Mouse (Mus musculus): ENCODE data around the gene Atf6. TPM values are rescaled to one million over a fixed set of nuclear protein-coding genes. Genes with fewer than 3 reads are reported as not detected.
A peak's percentile ranks its signal among the peaks of the same experiment; 100 is the strongest.

Atf6 gene
- total and polyA plus RNA-seq, 3 experiments, result 33.8 to 47.0 (median 35.3) TPM

DNA sequence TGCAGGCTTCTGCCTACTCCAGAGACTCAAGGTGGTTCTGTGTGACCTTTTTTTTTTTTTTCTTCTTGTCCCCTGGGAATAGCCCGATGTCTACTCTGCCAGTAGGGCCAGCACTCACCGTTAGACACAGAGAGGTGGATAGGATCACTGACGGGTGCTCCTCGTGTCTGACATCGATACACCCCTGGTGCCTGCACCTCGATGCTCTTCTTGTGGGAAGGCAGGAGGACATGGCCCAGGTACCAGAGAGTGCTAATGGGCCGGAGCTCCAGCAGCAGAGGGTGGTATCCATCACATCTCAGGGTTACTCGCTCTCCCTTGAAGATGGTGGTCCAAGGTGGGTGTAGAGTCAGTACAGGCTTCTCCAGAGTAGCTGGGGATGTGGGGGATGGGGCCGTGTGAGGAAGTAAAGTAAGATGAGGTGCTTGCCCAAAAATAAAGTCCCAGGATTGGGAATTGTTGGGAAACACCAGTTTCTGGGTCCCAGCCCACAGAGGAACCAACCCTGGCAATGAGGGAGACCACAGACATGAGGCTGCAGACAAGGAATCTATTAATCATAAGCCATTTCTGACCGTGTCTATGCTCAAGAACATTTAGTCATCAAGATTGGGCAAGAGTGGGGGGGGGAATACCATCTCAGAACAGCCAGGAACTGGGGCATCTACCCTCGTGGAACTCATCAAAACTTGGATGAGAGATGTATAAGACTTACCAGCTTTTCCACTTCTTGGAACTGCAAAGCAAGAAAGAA lies 44.5 kb upstream of the Atf6 start:
- no peak for DNase-seq (ENCODE audit: extremely low read depth)
- Histone ChIP-seq H3K9ac (ENCODE audit: insufficient read depth, low read depth) (no peak overlapping the region), H3K9me3 (replicated peaks; ENCODE audit: low read length) (peaks cover 16% of the 10 kb centered on the region), H3K27ac (ENCODE audit: insufficient read depth, low read depth) (no peak overlapping the region), H3K4me3 (replicated peaks in 1 of 3; ENCODE audit: low read depth in 2 of 3, low read length in 2 of 3, poor library complexity in 1 of 3) (no peak overlapping the region), H3K4me1 (ENCODE audit: control insufficient read depth in 1 of 2, insufficient read depth in 2 of 2) (0 out of 4 replicates have a peak, but pooled peaks cover 0 to 3% of the 10 kb centered on the region in 2 experiments), H3K4me2 (ENCODE audit: insufficient read depth, low read depth, poor library complexity, severe bottlenecking) (no peak overlapping the region), H3K79me2 (replicated peaks; ENCODE audit: control insufficient read depth, extremely low read depth, insufficient read depth, poor library complexity, severe bottlenecking) (no peaks in the 10 kb centered on the region), H3K36me3 (replicated peaks in 1 of 2; ENCODE audit: control insufficient read depth in 1 of 2, insufficient read depth in 1 of 2, low read length in 1 of 2) (peaks cover 0 to 12% of the 10 kb centered on the region in 2 experiments), H3K27me3 (replicated peaks) (no peaks in the 10 kb centered on the region)
- dilution Hi-C loops (cut with MboI; ENCODE audit: extremely low pct_ligation_motif_present, extremely low pct_unique_long_range_greater_than_20kb, low sequenced_read_pairs), result no loop called here
- TF ChIP-seq ELF1 (IDR thresholded peaks at IDR 0.05; ENCODE audit: low read depth, low read length) (no peak), SIN3A (IDR thresholded peaks at IDR 0.05; ENCODE audit: low read length) (no peak), ZNF384 (IDR thresholded peaks at IDR 0.05; ENCODE audit: low read depth, low read length) (peak; percentile 48)
- in situ Hi-C loops (cut with MboI; ENCODE audit: low pct_ligation_motif_present, low pct_unique_long_range_greater_than_20kb, low sequenced_read_pairs), result loop anchor here (5.0 kb wide), 1 partner anchor 70 kb away; no protein-coding TSS in a partner anchor

GRCm38 (mm10) chr1:170908341-170908740 lies 40.8 kb upstream of the Atf6 start:
- H3K4me3 ChIP-seq (replicated peaks in 1 of 3; ENCODE audit: low read depth in 2 of 3, low read length in 2 of 3, poor library complexity in 1 of 3), result no peak overlapping the region
- dilution Hi-C loops (cut with MboI; ENCODE audit: extremely low pct_ligation_motif_present, extremely low pct_unique_long_range_greater_than_20kb, low sequenced_read_pairs), result no loop called here

GRCm38 (mm10) chr1:170907456-170908191 lies 40.1 kb upstream of the Atf6 start:
- Histone ChIP-seq H3K36me3 (replicated peaks in 1 of 2; ENCODE audit: control insufficient read depth in 1 of 2, insufficient read depth in 1 of 2, low read length in 1 of 2) (peaks cover 0 to 3% of the 10 kb centered on the region in 2 experiments), H3K9ac (ENCODE audit: insufficient read depth, low read depth) (no peak overlapping the region), H3K4me3 (replicated peaks in 1 of 3; ENCODE audit: low read depth in 2 of 3, low read length in 2 of 3, poor library complexity in 1 of 3) (no peak overlapping the region), H3K4me1 (ENCODE audit: control insufficient read depth in 1 of 2, insufficient read depth in 2 of 2) (peaks cover 0 to 12% of the 10 kb centered on the region in 2 experiments; a peak in 2 of 4 replicates), H3K9me3 (replicated peaks; ENCODE audit: low read length) (peaks cover 17% of the 10 kb centered on the region), H3K79me2 (replicated peaks; ENCODE audit: control insufficient read depth, extremely low read depth, insufficient read depth, poor library complexity, severe bottlenecking) (no peaks in the 10 kb centered on the region), H3K27ac (ENCODE audit: insufficient read depth, low read depth) (no peak overlapping the region), H3K4me2 (ENCODE audit: insufficient read depth, low read depth, poor library complexity, severe bottlenecking) (no peak overlapping the region), H3K27me3 (replicated peaks) (no peaks in the 10 kb centered on the region)
- in situ Hi-C loops (cut with MboI; ENCODE audit: low pct_ligation_motif_present, low pct_unique_long_range_greater_than_20kb, low sequenced_read_pairs) (no loop called here), dilution Hi-C loops (cut with MboI; ENCODE audit: extremely low pct_ligation_motif_present, extremely low pct_unique_long_range_greater_than_20kb, low sequenced_read_pairs) (no loop called here)
- no peak for TF ChIP-seq POLR2A (IDR thresholded peaks at IDR 0.05; ENCODE audit: low read depth, low read length)
- TF ChIP-seq HCFC1 (IDR thresholded peaks at IDR 0.05; ENCODE audit: low read depth, low read length), result no peak
- no peak for DNase-seq (ENCODE audit: extremely low read depth)

More at GRCm38 (mm10) chr1:170908341-170908740, 40.8 kb upstream of the Atf6 start:
- in situ Hi-C loops (cut with MboI; ENCODE audit: low pct_ligation_motif_present, low pct_unique_long_range_greater_than_20kb, low sequenced_read_pairs), result no loop called here
- no peak for TF ChIP-seq TBP (conservative IDR thresholded peaks at IDR 0.05; ENCODE audit: low read depth, low read length)
- no peak for TF ChIP-seq USF2 (conservative IDR thresholded peaks at IDR 0.05; ENCODE audit: low read depth, low read length)
- no peak for TF ChIP-seq MAZ (IDR thresholded peaks at IDR 0.05; ENCODE audit: low read depth, low read length)
- no peak for TF ChIP-seq EP300 (IDR thresholded peaks at IDR 0.05; ENCODE audit: low read length)
- no peak for TF ChIP-seq JUND (conservative IDR thresholded peaks at IDR 0.05; ENCODE audit: low read depth, low read length)
- no peak for TF ChIP-seq MYC (IDR thresholded peaks at IDR 0.05; ENCODE audit: low read depth, low read length)
- no peak for TF ChIP-seq NRF1 (IDR thresholded peaks at IDR 0.05; ENCODE audit: low read depth, low read length)
- no peak for TF ChIP-seq TCF12 (IDR thresholded peaks at IDR 0.05; ENCODE audit: low read depth, low read length)
- TF ChIP-seq PAX5 (IDR thresholded peaks at IDR 0.05; ENCODE audit: low read length), result no peak
- TF ChIP-seq RCOR1 (conservative IDR thresholded peaks at IDR 0.05; ENCODE audit: low read depth, low read length), result no peak
- Histone ChIP-seq H3K27me3 (replicated peaks) (no peaks in the 10 kb centered on the region), H3K9ac (ENCODE audit: insufficient read depth, low read depth) (no peak overlapping the region), H3K4me2 (ENCODE audit: insufficient read depth, low read depth, poor library complexity, severe bottlenecking) (no peak overlapping the region), H3K4me1 (ENCODE audit: control insufficient read depth in 1 of 2, insufficient read depth in 2 of 2) (peaks cover 0 to 5% of the 10 kb centered on the region in 2 experiments; a peak in 2 of 4 replicates), H3K9me3 (replicated peaks; ENCODE audit: low read length) (peaks cover 17% of the 10 kb centered on the region), H3K27ac (ENCODE audit: insufficient read depth, low read depth) (no peak overlapping the region), H3K36me3 (replicated peaks in 1 of 2; ENCODE audit: control insufficient read depth in 1 of 2, insufficient read depth in 1 of 2, low read length in 1 of 2) (peaks cover 0 to 3% of the 10 kb centered on the region in 2 experiments), H3K79me2 (replicated peaks; ENCODE audit: control insufficient read depth, extremely low read depth, insufficient read depth, poor library complexity, severe bottlenecking) (no peaks in the 10 kb centered on the region)
- no peak for DNase-seq (ENCODE audit: extremely low read depth)
